Mouse (Mus musculus) lung, embryonic 14.5 days (tissue): Measurements from ENCODE around the gene Pcbd2. TPM values are rescaled to one million over a fixed set of nuclear protein-coding genes. Genes with fewer than 3 reads are reported as not detected.
A peak's percentile ranks its signal among the peaks of the same experiment; 100 is the strongest.
"Not testable (repeated sequence)": the region's sequence is repeated elsewhere in the genome, so short reads cannot be mapped to it uniquely, and the experiment has no call there.

Source experiments
- ATAC-seq: fragments of 200-750 bp; cut with Nextera tagmentation; 2 replicates; pipeline ENCODE4 v1.8.0; 2017; ENCODE audit warnings: mild to moderate bottlenecking, moderate TSS enrichment, moderate library complexity; ENCODE audit not compliant: insufficient read depth
- DNase-seq: peaks from one replicate; pipeline ENCODE4 v3.0.0-alpha.2; 2015
- H3K27ac ChIP-seq: fragments of 300-500 bp; sonication (generic); 2 replicates; pipeline ENCODE4 v1.5.1; 2014; ENCODE audit warnings: low read depth, mild to moderate bottlenecking, moderate library complexity
- H3K27me3 ChIP-seq: fragments of 300-500 bp; sonication (generic); 2 replicates; pipeline ENCODE4 v1.6.1; 2014; ENCODE audit warnings: low read length, control low read depth; ENCODE audit not compliant: insufficient read depth
- H3K36me3 ChIP-seq: fragments of 300-500 bp; sonication (generic); 2 replicates; pipeline ENCODE4 v1.6.1; 2014; ENCODE audit warnings: control low read depth; ENCODE audit not compliant: insufficient read depth
- H3K4me1 ChIP-seq: fragments of 300-500 bp; sonication (generic); 2 replicates; pipeline ENCODE4 v1.6.1; 2014; ENCODE audit warnings: antibody characterized with exemption, control low read depth; ENCODE audit not compliant: insufficient read depth
- H3K4me2 ChIP-seq: fragments of 300-500 bp; sonication (generic); 2 replicates; pipeline ENCODE4 v1.6.1; 2014; ENCODE audit warnings: mild to moderate bottlenecking
- H3K4me3 ChIP-seq: fragments of 300-500 bp; sonication (generic); 2 replicates; pipeline ENCODE4 v1.5.1; 2014; ENCODE audit warnings: low read depth, low read length
- H3K9ac ChIP-seq: fragments of 300-500 bp; sonication (generic); 2 replicates; pipeline ENCODE4 v1.6.1; 2014
- H3K9me3 ChIP-seq: fragments of 300-500 bp; sonication (generic); 2 replicates; pipeline ENCODE4 v1.6.1; 2016; ENCODE audit warnings: low read depth, low read length, control low read depth
- CTCF ChIP-seq: IDR thresholded peaks from 2 replicates; pipeline ENCODE4 v1.5.1; 2016; ENCODE audit warnings: antibody characterized with exemption, low read depth
- WGBS: fragments of 180-500 bp; shearing (Covaris S2); extraction: QIAGEN DNeasy Blood & Tissue Kit; methylation state at CpG from one replicate; pipeline ENCODE4 v1.1.7; 2014; 5-methylcytosine and 5-hydroxymethylcytosine counted together
- polyA plus RNA-seq: library from polyadenylated mRNA; unstranded; fragments of >200 nt; fragmentation: Nextera tagmentation; extraction: Ambion mirVana; gene quantifications from 2 replicates; pipeline ENCODE4 v1.2.1, GENCODE M21; 2014

Pcbd2 gene
- polyA plus RNA-seq, 1 experiment from 2014 or later, result 59.7 TPM

DNA sequence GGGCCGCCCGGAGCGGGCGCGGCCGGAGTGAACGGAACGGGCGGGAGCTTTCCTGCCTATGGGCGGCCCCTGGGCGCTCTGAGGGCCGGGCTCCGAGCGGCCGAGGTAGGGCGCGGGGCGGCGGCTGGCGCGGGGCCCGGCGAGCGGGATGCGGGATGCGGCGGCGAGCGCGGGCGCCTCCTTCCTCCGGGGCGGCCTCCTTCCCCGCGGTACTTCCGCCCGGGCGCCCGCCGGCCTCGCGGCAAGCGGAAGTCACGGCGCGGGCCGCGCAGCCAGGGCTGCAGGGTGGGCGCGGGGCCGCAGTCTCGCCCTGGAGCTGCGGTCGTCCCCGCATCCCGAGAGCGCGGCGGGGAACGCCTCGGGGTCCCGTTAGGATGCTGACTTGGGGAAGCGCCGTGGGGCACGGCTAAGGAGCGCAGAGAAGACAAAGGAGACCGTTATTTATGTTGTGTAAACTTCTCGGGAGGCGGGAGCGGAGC lies 33.9 kb upstream of the Pcbd2 start:
- peak overlapping the region; percentile 89 for H3K4me3 ChIP-seq
- DNase-seq (peak; percentile 71), ATAC-seq (peak; percentile 76)
- 0 out of 2 replicates have a peak, but pooled peaks cover 6% of the 10 kb centered on the region for H3K36me3 ChIP-seq
- under 1% methylated on average over 39 of the region's 70 CpGs for WGBS
- H3K9me3 ChIP-seq, result no peaks in the 10 kb centered on the region
- peak overlapping the region; percentile 100 for H3K9ac ChIP-seq
- H3K27me3 ChIP-seq, result no peaks in the 10 kb centered on the region
- peak overlapping the region; percentile 98 for H3K27ac ChIP-seq
- peak overlapping the region; percentile 86 for H3K4me2 ChIP-seq
- no peak for TF ChIP-seq CTCF
- H3K4me1 ChIP-seq, result peaks cover 15% of the 10 kb centered on the region

GRCm38 (mm10) chr13:55694110-55694509 lies 33.1 kb upstream of the Pcbd2 start:
- no peak overlapping the region; the same call in 1 of the 2 replicates for H3K27ac ChIP-seq
- H3K9ac ChIP-seq, result peak overlapping the region; percentile 100
- H3K36me3 ChIP-seq, result peaks cover 14% of the 10 kb centered on the region
- H3K4me2 ChIP-seq, result peak overlapping the region; percentile 86
- DNase-seq (peak; percentile 57), ATAC-seq (no peak)
- H3K4me3 ChIP-seq, result peak overlapping the region; percentile 89
- H3K27me3 ChIP-seq, result no peaks in the 10 kb centered on the region
- 5% methylated on average over 8 of the region's 8 CpGs for WGBS
- H3K9me3 ChIP-seq, result no peaks in the 10 kb centered on the region
- peaks cover 15% of the 10 kb centered on the region for H3K4me1 ChIP-seq
- TF ChIP-seq CTCF, result no peak

- H3K9ac ChIP-seq, H3K4me3 ChIP-seq, DNase-seq, H3K4me2 ChIP-seq, ATAC-seq, H3K27ac ChIP-seq, H3K27me3 ChIP-seq, H3K9me3 ChIP-seq: not testable (repeated sequence)
- Histone ChIP-seq H3K36me3 (peaks cover 32% of the 10 kb centered on the region), H3K4me1 (peaks cover 15% of the 10 kb centered on the region)
- WGBS, result no CpG with 5 or more reads among the region's 3 CpGs
These were observed 31.2 kb upstream of the Pcbd2 start for GRCm38 (mm10) chr13:55695989-55696388.

GRCm38 (mm10) chr13:55704301-55704700 lies 22.9 kb upstream of the Pcbd2 start:
- 86% methylated on average over 4 of the region's 4 CpGs for WGBS
- Histone ChIP-seq H3K27me3 (no peaks in the 10 kb centered on the region), H3K4me2 (no peak overlapping the region), H3K27ac (no peak overlapping the region), H3K4me1 (no peaks in the 10 kb centered on the region), H3K36me3 (peaks cover 46% of the 10 kb centered on the region), H3K9me3 (no peaks in the 10 kb centered on the region), H3K4me3 (no peak overlapping the region), H3K9ac (no peak overlapping the region)
- TF ChIP-seq CTCF, result no peak
- DNase-seq, result no peak
- no peak for ATAC-seq

DNA sequence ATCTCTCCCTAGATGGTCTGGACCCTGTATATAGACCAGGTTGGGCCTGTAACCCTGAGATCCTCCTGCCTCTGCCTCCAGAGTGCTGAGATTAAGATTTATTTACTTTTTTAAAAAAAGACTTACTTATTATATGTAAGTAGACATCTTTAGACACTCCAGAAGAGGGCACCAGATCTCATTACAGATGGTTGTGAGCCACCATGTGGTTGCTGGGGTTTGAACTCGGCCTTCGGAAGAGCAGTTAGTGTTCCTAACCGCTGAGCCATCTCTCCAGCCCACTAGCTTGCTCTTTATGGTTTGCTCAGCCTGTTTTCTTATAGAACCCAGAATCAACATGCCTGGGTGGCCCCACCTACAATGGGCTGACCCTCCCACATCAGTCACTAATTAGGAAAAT lies 14.3 kb upstream of the Pcbd2 start:
- DNase-seq (no peak), ATAC-seq (no peak)
- H3K4me2 ChIP-seq, result no peak overlapping the region
- no peaks in the 10 kb centered on the region for H3K4me1 ChIP-seq
- H3K9me3 ChIP-seq, result no peaks in the 10 kb centered on the region
- no peak overlapping the region for H3K4me3 ChIP-seq
- TF ChIP-seq CTCF, result no peak
- no peak overlapping the region for H3K27ac ChIP-seq
- 85% methylated on average over 3 of the region's 3 CpGs for WGBS
- H3K9ac ChIP-seq, result no peak overlapping the region
- H3K27me3 ChIP-seq, result no peaks in the 10 kb centered on the region
- H3K36me3 ChIP-seq, result peaks cover 2% of the 10 kb centered on the region; the same call in 1 of the 2 replicates

DNA sequence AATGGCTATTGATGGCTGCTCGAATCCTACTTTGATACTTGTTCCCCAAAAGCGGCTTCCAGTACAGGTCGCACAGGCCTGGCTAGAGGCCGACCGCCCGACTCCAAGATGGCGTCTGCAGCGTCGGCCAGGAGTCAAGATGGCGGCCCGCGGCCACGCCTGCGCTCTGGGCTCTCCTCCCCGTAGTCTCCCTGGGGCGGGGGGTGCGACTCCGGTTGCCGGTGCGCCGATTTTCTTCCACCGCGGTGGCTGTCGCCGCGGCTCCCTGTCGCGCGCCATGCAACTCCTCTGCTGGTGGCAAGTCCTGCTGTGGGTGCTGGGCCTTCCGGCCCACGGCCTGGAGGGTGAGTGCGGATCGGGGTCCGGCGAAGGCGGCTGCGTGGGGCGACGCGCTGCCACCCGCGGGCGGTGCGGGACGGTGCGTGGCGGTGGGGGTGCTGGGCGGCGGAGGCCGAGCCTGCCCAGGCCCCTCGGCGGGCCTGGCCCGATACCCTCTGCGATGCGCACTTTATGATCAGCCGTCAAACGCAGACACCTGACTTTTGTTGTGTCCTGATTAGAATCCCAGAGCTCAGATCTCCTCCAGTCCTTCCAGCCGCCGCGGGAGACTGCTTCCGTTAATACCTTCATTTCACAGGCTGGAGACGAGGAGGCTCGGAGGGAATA lies 12.5 kb upstream of the Pcbd2 start, which contains the start of gene Txndc15:
Txndc15 (plus strand) TSS at position 150 of the 666 bp plus-strand sequence.
- Histone ChIP-seq H3K4me3 (peak within 1 kb of the TSS; percentile 92), H3K36me3 (peaks cover 15% of the 10 kb centered on the region; the same call in 1 of the 2 replicates), H3K4me1 (no peaks in the 10 kb centered on the region), H3K9me3 (no peaks in the 10 kb centered on the region), H3K9ac (peak within 1 kb of the TSS; percentile 94), H3K27ac (peak within 1 kb of the TSS; percentile 87), H3K27me3 (no peaks in the 10 kb centered on the region), H3K4me2 (peak within 1 kb of the TSS; percentile 70)
- ATAC-seq, result peak; percentile 93
- no peak for TF ChIP-seq CTCF
- peak; percentile 92 for DNase-seq
- WGBS, result under 1% methylated on average over 63 of the region's 63 CpGs

DNA sequence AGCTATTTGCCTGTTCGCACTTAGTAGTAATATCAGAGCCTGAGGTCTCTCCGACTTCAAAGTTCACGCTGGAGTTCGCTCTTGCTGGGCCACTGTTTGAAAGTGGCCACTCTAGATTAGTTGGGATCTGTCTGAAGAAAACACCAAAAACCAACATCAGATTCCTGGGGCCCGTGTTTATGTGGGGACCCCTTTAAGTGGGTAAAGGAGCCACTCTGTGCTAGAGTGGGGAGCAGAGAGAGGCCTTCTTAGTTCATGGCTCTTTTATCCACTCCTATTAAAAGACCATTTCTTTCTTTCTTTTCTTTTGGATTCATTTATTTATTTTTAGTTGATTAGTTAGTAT lies 12.0 kb upstream of the Pcbd2 start:
- H3K4me3 ChIP-seq, result peak overlapping the region; percentile 92
- H3K27me3 ChIP-seq, result no peaks in the 10 kb centered on the region
- no peaks in the 10 kb centered on the region for H3K4me1 ChIP-seq
- peak overlapping the region; percentile 87 for H3K27ac ChIP-seq
- WGBS, result 0% methylated on average over 5 of the region's 5 CpGs
- DNase-seq, result no peak
- H3K9ac ChIP-seq, result peak overlapping the region; percentile 94
- ATAC-seq, result no peak
- no peak for TF ChIP-seq CTCF
- H3K4me2 ChIP-seq, result peak overlapping the region; percentile 70
- H3K9me3 ChIP-seq, result no peaks in the 10 kb centered on the region
- peaks cover 17% of the 10 kb centered on the region; the same call in 1 of the 2 replicates for H3K36me3 ChIP-seq
